7 mouse cellular contexts compared by ENCODE assay signal in genomic region chr5:97055511-97056068, GRCm38 (mm10). TPM values are rescaled to one million over a fixed set of nuclear protein-coding genes. Genes with fewer than 3 reads are reported as not detected.
DNase-seq lines count a peak whose midpoint lies in the region; ATAC-seq and TF ChIP-seq lines count a peak whose summit lies in the region.

No protein-coding gene starts in this region.

- no peaks in the 10 kb centered on the region for H3K27me3 ChIP-seq in kidney, postnatal 0 days (ENCODE audit: insufficient read depth, low read length)

- TF ChIP-seq CTCF in kidney, postnatal 0 days (IDR thresholded peaks at IDR 0.05; ENCODE audit: low read depth), result peak; percentile 93

- H3K4me3 ChIP-seq in kidney, postnatal 0 days (replicated peaks; ENCODE audit: low read depth, low read length), result no peak overlapping the region

- peaks cover 17% of the 10 kb centered on the region for H3K36me3 ChIP-seq in kidney, postnatal 0 days (ENCODE audit: insufficient read depth, low read length)

- 2% methylated on average over 1 of the region's 1 CpGs for WGBS in kidney, postnatal 0 days

- peak; percentile 88 for DNase-seq in kidney, postnatal 0 days (ENCODE audit: low spot score)
- DNase-seq in kidney, adult 11 months, result no peak
- peak; percentile 69 to 73 for DNase-seq in B cell, adult 2 months
- peak; percentile 38 to 64 for DNase-seq in CD8-positive naive resting alpha-beta T cell, adult 2 months (ENCODE audit: low read depth in 2 of 2, low spot score in 2 of 2)
- peak; percentile 89 for DNase-seq in embryo, embryonic 10.5 days (ENCODE audit: low spot score)
- peak; percentile 69 for DNase-seq in kidney, postnatal 14 days
- peak; percentile 82 for DNase-seq in naive thymus-derived CD4-positive, alpha-beta T cell, adult 2 months (ENCODE audit: low read depth)

- no peak overlapping the region for H3K27ac ChIP-seq in kidney, postnatal 0 days

- ATAC-seq in kidney, postnatal 0 days (replicated peaks; ENCODE audit: low FRiP score, low read depth), result no peak

- H3K4me2 ChIP-seq in kidney, postnatal 0 days (ENCODE audit: low read length), result no peak overlapping the region

- no peaks in the 10 kb centered on the region for H3K9me3 ChIP-seq in kidney, postnatal 0 days (replicated peaks; ENCODE audit: low read length)

- no peaks in the 10 kb centered on the region for H3K4me1 ChIP-seq in kidney, postnatal 0 days (replicated peaks; ENCODE audit: insufficient read depth, low read length)

- H3K9ac ChIP-seq in kidney, postnatal 0 days (ENCODE audit: low read depth, low read length), result no peak overlapping the region

RNA-seq across cellular contexts. Expression of gene Paqr3, which starts 55.8 kb away (rescaled TPM):
- 3.2 and 3.3 TPM in 2 replicates for polyA plus RNA-seq in kidney, postnatal 0 days (2015; fragmentation: Nextera tagmentation; extraction: Ambion mirVana)

RNA-seq across cellular contexts. Expression of gene Bmp2k, which starts 58.1 kb away (rescaled TPM):
- 11.3 and 11.9 TPM in 2 replicates for polyA plus RNA-seq in kidney, postnatal 0 days (2015; fragmentation: Nextera tagmentation; extraction: Ambion mirVana)
